Mouse (Mus musculus) lung, postnatal 0 days (tissue): Measurements from ENCODE around the gene Omp.

Source experiments
- CTCF ChIP-seq: IDR thresholded peaks from 2 replicates; pipeline ENCODE4 v1.5.1; 2016; ENCODE audit warnings: antibody characterized with exemption, mild to moderate bottlenecking
- EP300 ChIP-seq: IDR thresholded peaks from 2 replicates; pipeline ENCODE4 v1.6.1; 2016; ENCODE audit warnings: antibody characterized with exemption, mild to moderate bottlenecking, control low read depth

DNA sequence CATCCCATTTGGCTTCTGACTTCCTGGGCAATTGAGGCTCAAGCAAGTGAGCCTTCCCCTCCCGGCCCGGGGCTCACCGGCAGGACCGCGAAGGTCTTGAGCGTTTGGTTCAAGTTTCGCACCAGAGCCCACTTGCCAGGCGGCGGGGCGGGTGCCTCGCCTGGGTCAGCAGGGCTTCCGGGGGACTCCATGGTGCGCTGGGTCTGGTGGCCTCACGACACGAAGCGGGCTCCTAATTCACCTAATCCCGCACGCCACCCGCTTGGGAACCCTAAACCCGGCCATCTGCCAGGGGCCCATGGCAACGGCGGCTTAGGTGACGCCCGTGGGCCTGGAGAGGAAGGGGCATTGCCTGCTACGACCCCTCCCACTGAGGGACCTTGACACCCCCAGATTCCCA is 34.1 kb downstream of the Omp start:
- TF ChIP-seq EP300 (no peak), CTCF (no peak)
